Mouse (Mus musculus) frontal cortex, adult (tissue): ENCODE data around the gene Rnf167.
A peak's percentile ranks its signal among the peaks of the same experiment; 100 is the strongest.

ENCODE experiments used
- ATAC-seq: cut with Nextera tagmentation; 2 replicates; pipeline ENCODE4 v1.9.2; 2017; ENCODE audit warnings: mild to moderate bottlenecking, moderate library complexity, mixed read lengths; ENCODE audit not compliant: low TSS enrichment

The Rnf167 gene

DNA sequence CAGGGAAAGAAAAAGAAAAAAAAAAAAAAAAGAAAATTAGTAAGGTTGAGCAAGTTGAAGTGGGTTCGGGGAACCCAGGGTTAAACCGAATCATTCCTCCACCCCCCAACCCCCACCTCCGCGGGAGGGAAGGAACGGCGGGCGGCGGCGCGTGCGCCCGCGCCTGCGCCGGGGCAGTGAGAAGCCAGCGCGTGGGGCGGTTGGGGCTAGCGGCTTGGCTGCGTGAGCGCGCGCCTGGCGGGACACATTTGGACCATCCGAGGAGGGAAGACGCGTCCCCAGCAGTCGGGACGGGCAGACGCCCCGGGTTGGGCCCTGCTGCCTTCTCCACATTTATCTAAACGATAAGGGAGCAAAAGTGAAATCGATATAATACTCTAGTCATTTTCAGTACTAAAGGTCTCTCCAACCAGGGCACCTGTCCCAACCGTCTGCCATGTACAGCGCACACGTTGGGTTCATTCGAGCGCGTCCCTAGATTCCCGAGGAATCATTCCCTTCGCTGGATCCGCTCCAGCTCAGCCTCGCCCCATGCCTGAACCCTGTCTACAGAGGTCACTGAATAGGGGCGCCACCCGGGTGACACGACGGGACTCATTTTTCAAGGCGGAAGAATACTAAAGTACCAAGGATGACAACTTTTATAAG lies 8.0 kb downstream of the Rnf167 start:
- peak; percentile 58 for ATAC-seq

DNA sequence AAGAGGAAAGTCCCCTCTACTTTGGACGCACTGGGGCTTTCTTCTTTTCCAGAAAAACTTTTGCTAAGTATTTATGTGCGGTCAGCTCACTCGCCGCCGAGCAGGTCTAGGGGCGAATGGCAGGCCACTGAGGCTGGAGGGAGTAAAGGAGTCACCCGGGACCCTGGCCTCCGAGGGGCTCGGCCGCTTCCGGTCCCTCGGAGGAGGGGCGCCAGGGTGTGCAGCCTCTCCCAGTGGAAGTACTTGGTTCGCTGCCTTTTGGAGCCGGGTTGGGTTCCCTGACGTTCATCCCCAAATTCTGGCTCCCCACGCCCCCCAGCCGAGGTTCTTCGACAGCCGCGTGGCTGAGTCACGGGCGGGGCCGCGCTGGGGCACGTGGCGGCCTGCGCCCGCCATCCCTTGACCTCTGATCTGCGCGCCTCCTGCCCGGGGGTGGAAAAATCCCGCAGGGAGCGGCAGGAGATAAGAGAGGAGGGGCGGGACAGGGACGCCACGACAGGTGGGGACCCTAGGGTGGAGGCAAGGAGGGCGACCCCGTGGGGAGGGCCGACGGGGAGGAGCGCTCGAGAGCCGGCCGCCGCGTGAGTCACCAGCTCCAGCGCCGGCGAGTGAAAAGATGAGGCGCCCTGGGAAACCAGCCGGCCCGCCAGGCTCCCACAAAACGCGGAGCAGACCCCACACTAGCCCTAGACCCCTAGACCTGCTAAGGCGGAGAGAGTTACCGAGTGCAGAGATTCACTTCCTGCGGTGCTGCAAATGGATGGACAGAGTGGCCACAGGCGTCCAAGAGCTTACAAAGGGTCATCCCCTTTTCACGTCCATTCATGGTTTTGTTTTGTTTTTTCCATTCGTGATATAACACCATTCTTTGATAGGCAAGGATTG lies 8.8 kb downstream of the Rnf167 start:
- ATAC-seq: no peak

DNA sequence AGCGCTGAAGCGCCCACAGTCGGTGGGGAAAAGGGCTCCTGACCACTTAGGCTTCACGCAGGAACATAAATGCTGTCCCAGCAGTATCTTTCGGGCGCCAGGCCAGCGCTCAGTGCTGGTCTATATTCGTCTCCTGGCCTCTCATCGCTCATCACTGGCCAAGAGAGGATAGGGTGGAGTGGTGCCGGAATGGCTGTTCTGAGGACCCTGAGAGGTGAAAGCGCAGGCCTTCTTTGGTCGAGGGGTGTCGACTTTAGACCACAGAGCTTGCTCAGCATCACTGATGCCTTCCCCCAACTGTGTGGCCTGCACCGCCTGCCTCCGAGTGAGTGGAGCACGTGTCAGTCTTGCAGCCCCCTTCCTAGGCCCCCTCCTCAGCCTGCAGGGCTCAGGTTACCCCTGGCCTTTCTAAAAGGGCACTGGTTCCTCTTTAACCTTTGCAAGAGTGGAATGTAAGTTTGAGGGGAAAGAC lies 9.5 kb downstream of the Rnf167 start:
- ATAC-seq: no peak

GRCm38 (mm10) chr11:70656964-70657363 lies 9.9 kb downstream of the Rnf167 start, which contains the start of gene Eno3:
Gene Eno3 (plus strand): TSS chr11:70657202.
- no peak for ATAC-seq

DNA sequence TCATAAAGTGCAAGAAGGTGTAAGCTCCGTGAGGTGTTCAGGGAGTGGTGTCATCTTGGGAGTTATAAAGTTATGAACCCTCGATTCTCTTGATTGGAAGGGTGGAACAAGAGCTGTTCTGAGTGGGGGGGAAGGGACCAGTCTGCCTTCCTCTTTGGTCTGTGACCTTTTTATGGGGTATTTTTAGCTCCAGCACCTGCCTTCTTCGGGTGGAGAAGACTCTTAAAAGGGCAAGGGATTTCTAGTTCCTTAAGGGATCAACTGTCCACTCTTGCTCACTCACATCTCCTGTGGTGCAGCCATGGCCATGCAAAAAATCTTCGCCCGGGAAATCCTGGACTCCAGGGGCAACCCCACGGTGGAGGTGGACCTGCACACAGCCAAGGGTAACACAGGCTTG lies 10.5 kb downstream of the Rnf167 start:
- ATAC-seq: no peak

DNA sequence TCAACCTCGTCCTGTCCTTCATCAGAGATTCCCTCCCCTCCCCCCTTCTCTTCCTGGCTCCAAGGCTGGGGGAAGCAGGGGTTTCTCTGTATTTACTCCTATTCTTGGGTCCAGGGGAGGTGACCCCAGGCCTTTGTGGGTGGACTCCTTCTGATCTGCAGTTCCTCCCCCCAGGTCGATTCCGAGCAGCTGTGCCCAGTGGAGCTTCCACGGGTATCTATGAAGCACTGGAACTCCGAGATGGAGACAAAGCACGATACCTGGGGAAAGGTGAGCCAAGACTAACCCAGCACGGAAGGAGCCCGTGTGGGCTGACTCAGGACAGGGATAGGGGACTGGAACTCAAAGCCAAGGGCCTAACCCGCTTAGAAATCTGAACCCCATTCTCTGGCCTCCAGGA lies 11.0 kb downstream of the Rnf167 start:
- ATAC-seq: no peak

DNA sequence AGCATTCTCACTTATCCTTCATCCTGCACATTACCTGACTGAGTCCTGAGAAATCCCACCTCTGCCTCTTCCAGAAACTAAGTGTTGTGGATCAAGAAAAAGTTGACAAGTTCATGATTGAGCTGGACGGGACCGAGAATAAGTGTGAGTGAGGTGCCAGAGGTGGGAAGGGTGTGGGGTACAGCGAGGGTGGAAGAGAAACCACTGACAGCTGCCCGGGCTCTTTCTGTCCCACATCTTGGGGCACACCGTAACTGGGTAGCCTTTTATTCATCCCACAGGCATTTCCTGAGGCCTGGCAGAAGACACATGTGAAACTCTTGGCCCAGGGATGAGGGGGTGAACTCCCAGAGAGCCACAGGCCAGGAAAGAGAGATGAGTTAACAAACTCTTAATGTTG lies 11.5 kb downstream of the Rnf167 start:
- ATAC-seq: no peak

DNA sequence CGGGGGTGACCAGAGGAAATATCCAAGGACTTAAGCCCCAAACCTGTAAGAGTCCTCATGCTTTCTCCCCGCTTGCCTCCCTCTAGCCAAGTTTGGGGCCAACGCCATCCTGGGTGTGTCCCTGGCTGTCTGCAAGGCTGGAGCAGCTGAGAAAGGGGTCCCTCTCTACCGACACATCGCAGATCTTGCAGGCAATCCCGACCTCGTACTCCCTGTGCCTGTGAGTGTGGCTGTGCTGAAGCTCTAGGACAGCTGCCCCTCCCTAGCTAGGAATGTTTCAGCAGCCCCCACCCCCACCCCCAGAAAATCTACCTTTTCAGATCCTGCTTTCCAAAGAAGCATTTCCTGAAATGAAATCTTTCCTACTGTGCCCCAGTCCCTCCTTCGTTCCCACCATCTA lies 11.9 kb downstream of the Rnf167 start:
- no peak for ATAC-seq

DNA sequence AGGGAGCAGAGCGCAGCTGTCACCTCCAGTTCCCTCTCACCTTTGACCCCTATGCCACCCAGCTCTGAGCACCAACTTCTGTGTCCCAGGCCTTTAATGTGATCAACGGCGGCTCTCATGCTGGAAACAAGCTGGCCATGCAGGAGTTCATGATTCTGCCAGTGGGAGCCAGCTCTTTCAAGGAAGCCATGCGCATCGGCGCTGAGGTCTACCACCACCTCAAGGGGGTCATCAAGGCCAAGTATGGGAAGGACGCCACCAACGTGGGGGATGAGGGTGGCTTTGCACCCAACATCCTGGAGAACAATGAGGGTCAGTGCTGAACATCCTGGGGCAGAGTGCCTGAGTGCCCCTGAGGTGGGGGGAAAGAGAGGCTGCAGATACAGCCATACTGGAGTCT lies 13.5 kb downstream of the Rnf167 start:
- ATAC-seq: no peak

- ATAC-seq: no peak
These were observed 16.1 kb downstream of the Rnf167 start for GRCm38 (mm10) chr11:70663101-70663500.

DNA sequence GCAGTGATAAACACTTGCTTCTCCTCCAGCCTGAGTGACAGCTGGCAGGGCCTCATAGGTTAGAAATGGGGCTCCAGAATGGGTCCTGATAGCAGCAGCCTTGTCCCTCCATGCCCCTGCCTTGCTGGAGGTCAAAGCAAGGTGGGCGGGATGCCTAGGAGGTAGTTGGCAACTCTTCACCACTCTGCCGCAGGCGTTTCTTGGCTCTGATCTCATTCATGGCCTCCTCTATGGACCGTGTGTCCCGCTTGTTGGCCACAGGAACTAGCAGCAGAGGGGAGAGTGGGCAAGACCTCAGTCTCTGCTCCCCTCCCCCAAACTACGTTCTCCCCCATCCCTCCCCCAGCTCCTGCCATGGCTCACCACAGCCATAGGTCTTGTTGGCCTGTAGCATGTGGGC lies 16.9 kb downstream of the Rnf167 start:
- ATAC-seq: no peak

DNA sequence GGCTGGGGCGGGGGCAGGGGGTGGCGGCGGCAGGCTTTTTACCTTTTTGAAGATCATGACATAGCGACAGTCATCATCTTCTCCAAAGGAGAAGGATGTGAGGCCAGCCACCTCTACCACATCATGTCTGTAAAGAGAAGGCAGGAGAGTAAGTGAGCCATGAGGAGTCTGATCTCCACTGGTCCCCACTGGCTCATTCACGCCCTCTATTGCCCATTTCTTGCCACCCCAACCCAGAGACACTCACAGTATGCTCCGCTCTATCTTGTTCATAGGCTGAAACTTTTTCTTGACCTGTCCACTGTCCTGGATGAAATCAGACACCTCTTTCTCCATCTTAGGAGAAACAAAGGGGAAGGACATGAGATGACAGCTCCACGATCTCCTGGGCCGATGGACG lies 17.7 kb downstream of the Rnf167 start:
- ATAC-seq: no peak

DNA sequence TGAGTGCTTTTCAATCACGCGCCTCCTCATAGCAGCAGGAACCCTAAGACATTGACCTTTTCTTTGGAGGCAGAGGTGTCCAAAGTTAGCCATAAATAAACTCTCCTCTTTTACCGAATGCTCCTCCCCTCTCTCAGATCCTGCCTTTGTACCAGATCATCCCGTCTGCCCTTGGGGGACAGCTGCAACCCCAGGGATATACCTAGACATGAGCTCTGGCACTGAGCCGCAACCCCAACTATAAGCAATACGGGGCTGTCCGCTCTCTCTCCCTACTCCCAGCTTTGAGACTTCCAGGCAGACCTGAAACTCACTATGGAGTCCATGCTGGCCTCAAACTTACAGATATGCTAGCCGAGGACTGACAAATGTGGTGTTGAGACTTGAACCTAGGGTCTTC lies 19.7 kb downstream of the Rnf167 start:
- no peak for ATAC-seq

DNA sequence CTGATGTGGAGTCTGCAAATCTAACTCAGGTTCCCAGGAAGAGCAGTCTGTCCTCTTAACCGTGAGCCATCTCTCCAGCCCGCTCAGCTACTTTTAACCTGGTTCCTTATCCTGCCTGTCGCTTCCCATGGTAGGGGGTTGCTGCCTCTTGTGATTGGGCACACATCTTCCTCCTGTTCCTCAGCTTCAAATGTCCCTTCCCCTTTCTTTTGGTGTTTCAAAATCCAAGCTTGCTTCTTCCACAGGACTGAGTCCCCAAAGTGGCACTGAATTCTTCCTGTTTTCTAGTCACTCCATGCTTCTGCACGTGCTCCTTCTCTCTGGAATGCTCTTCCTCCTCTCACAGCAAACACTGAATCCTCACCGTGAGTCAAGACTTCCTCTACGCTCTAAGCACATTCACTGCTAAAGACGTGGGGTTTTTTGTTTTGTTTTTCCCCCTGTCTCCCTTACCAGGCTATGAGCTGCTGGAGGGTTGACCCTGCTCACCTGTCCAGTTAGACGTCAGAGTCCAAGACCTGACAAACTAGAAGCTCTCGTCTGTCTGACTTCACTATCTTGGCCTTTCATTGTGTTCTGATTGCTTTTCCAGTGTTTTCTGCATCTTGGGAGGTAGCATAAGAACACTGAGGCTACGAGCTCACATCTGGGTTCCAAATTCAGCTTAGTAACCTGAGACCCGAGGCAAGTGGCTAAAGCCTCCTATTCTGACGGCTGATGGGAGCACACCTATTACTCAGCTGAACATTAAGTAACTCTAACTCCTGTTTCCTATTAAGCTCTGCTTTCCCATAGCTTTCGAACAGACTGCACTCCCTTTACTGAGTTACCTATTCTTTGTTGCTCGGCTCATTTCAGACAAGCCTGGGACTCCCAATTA lies 20.5 kb downstream of the Rnf167 start:
- ATAC-seq: no peak

- no peak for ATAC-seq
These were observed 21.3 kb downstream of the Rnf167 start for GRCm38 (mm10) chr11:70668335-70668770.

DNA sequence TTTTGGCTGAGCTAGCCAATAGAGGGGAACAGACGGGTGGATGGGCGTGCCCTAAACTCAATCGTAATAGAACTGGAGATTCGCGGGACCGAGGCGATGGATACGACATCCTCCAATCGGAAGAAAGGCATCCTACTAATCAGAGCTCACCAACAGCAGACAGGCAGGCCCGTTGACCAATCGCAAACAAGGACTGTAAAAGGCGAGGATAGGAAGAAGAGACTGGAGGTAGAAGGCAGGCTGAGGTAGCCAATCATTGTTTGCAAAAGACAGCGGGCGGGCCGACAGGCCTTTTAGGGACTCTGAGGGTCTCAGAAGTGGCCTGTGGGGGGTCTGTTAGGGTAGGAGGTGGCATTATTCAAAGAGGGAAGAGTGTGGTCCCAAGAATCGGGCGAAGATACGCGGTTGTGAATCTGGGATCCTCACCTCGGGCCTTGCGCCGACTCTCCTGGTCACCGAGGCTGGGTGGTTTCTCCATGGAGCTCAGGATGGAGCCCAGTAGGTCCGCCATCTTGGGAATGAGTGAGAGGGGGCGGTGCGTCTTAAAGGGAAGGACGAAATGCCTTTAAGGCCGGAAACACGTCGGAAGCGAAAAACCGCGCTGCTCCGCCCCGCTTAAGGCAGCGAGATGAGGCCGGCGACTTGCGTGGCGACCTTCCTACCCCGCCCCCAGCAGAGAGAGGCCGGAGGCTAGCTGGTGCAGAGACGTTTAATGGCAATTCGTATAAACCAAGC lies 21.9 kb downstream of the Rnf167 start, which contains the start of gene Spag7:
Gene Spag7, minus strand, starts transcription at position 646 of the 735 bp plus-strand sequence.
- ATAC-seq: peak; percentile 92

DNA sequence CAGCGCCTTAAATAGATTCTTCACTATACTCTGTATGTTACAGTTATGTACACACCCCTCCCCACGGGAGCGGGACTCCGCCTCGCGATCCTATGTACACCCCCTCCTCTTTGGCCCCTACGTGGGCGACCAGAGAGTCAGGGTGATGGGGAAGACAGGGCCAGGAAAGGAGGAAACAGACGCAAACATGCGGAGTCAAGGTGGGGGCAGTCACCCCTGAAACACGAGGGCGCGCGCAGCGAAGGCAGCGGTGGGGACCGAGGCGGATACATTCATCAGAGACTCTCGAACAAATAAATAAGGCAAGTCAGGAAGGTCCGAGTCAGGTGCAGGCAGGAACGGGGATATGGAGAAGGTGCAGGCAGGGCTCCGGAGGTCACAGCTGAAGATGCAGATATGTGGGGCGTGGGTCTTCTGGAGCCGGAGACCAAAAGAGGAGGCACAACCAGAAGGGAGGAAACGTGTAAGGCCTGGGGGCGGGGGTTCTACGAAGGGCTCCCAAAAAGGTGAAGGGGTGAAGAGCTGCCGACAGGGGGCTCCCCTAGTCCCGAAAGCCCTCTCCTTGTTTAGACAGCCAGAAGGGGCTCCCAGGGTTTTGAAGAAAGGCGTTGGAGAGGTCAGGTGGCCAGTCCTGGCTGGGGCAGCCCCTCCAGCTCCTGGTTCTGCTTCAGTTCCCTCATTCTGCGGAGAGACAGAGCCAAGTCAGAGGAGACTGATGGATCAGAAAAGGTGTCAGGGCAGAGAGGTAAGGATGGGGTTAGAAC lies 22.7 kb downstream of the Rnf167 start:
- 0 out of 2 replicates have a peak, but pooled peaks have one; percentile 8 for ATAC-seq

- ATAC-seq: no peak
These were observed 23.4 kb downstream of the Rnf167 start for GRCm38 (mm10) chr11:70670483-70670882.

DNA sequence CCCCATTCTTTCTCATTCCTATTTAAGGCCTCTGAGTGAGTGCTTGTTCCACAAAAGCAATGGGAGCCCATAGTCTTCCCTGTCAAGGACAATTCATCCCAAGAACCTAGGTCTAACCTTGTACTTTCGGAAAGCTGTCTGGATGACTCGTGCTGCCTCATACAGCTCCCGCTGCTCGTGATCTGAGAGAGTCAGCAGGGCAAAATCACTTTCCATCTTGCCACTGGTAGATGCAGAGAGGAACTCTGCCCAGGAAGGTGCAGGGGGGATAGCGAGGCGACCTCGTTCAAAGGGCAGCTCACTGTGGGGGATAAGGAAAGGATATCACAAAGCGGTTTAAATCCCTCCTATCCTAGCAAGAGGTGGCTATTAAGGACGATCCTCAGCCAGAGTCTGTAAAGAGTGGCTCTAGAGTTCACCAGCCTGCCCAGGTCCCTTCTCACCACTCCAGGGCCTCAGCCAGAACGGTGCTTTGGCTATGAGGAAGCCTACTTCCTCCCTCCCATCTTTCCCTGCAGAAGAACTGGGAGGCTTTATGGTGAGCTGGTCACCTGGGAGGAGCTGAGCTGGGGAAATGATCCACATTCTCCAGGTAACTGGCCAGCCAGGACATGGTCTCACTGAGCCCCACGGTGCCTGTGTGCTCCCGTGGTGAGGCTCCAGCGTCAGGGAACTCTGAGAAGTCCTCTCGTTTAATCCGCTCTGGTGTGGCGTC lies 24.5 kb downstream of the Rnf167 start:
- ATAC-seq: no peak

GRCm38 (mm10) chr11:70674014-70674413 lies 27.0 kb downstream of the Rnf167 start:
- no peak for ATAC-seq
